Mouse (Mus musculus) midbrain, embryonic 14.5 days (tissue): Measurements from ENCODE around the gene Chat. TPM values are rescaled to one million over a fixed set of nuclear protein-coding genes. Genes with fewer than 3 reads are reported as not detected.

Source experiments
- ATAC-seq: fragments of 200-750 bp; cut with Nextera tagmentation; 2 replicates; pipeline ENCODE4 v1.8.0; 2017; ENCODE audit warnings: moderate number of reproducible peaks, moderate library complexity; ENCODE audit not compliant: low FRiP score, low TSS enrichment
- DNase-seq: peaks from one replicate; pipeline ENCODE4 v3.0.0-alpha.2; 2015
- H3K27ac ChIP-seq: fragments of 300-500 bp; sonication (generic); replicated peaks from 2 replicates; pipeline ENCODE4 v1.5.1; 2014; ENCODE audit warnings: mild to moderate bottlenecking, low read depth, low read length, moderate library complexity
- H3K27me3 ChIP-seq: fragments of 300-500 bp; sonication (generic); 2 replicates; pipeline ENCODE4 v1.6.1; 2014; ENCODE audit warnings: low read length, control low read depth, mixed read lengths; ENCODE audit not compliant: control insufficient read depth, insufficient read depth
- H3K36me3 ChIP-seq: fragments of 300-500 bp; sonication (generic); 2 replicates; pipeline ENCODE4 v1.6.1; 2014; ENCODE audit warnings: low read length, control low read depth; ENCODE audit not compliant: control insufficient read depth, insufficient read depth
- H3K4me1 ChIP-seq: fragments of 300-500 bp; sonication (generic); 2 replicates; pipeline ENCODE4 v1.6.1; 2014; ENCODE audit warnings: mild to moderate bottlenecking, antibody characterized with exemption, low read length, control low read depth; ENCODE audit not compliant: control insufficient read depth, insufficient read depth
- H3K4me2 ChIP-seq: fragments of 300-500 bp; sonication (generic); 2 replicates; pipeline ENCODE4 v1.6.1; 2014; ENCODE audit warnings: mild to moderate bottlenecking, low read length, moderate library complexity
- H3K4me3 ChIP-seq: fragments of 300-500 bp; sonication (generic); replicated peaks from 2 replicates; pipeline ENCODE4 v1.5.1; 2014; ENCODE audit warnings: low read depth, low read length
- H3K9ac ChIP-seq: fragments of 300-500 bp; sonication (generic); replicated peaks from 2 replicates; pipeline ENCODE4 v1.6.1; 2014; ENCODE audit warnings: mild to moderate bottlenecking, low read length, moderate library complexity
- H3K9me3 ChIP-seq: fragments of 300-500 bp; sonication (generic); 2 replicates; pipeline ENCODE4 v1.6.1; 2016; ENCODE audit warnings: low read length, control low read depth, mixed read lengths; ENCODE audit not compliant: control insufficient read depth
- WGBS: fragments of 180-500 bp; shearing (Covaris S2); extraction: QIAGEN DNeasy Blood & Tissue Kit; methylation state at CpG from one replicate; pipeline ENCODE4 v1.1.7; 2014; 5-methylcytosine and 5-hydroxymethylcytosine counted together
- polyA plus RNA-seq: library from polyadenylated mRNA; unstranded; fragments of >200 nt; fragmentation: Nextera tagmentation; extraction: Ambion mirVana; gene quantifications from 2 replicates; pipeline ENCODE4 v1.2.1, GENCODE M21; 2014

The Chat gene
- polyA plus RNA-seq, 1 experiment from 2014 or later: 0.14 TPM

GRCm38 (mm10) chr14:32381619-32382018 is 84.2 kb downstream of the Chat start:
- WGBS: 42% methylated on average over 15 of the region's 15 CpGs

GRCm38 (mm10) chr14:32381066-32381465 is 84.7 kb downstream of the Chat start:
- no peak for ATAC-seq
- Histone ChIP-seq H3K27ac (no peak overlapping the region), H3K4me2 (0 out of 2 replicates have a peak overlapping the region, but pooled peaks have one; percentile 2), H3K36me3 (no peaks in the 10 kb centered on the region), H3K9me3 (no peaks in the 10 kb centered on the region), H3K27me3 (no peaks in the 10 kb centered on the region), H3K9ac (no peak overlapping the region), H3K4me1 (0 out of 2 replicates have a peak, but pooled peaks cover 4% of the 10 kb centered on the region), H3K4me3 (no peak overlapping the region)
- peak; percentile 22 for DNase-seq
- WGBS: 45% methylated on average over 7 of the region's 7 CpGs

More at GRCm38 (mm10) chr14:32381619-32382018, 84.2 kb downstream of the Chat start:
- Histone ChIP-seq H3K9ac (no peak overlapping the region), H3K4me3 (no peak overlapping the region), H3K4me1 (0 out of 2 replicates have a peak, but pooled peaks cover 4% of the 10 kb centered on the region), H3K9me3 (no peaks in the 10 kb centered on the region), H3K36me3 (no peaks in the 10 kb centered on the region), H3K27me3 (no peaks in the 10 kb centered on the region), H3K4me2 (peak overlapping the region; percentile 10; the same call in 1 of the 2 replicates), H3K27ac (no peak overlapping the region)
- DNase-seq: peak; percentile 55
- no peak for ATAC-seq

- Histone ChIP-seq H3K27me3 (no peaks in the 10 kb centered on the region), H3K4me1 (0 out of 2 replicates have a peak, but pooled peaks cover 4% of the 10 kb centered on the region), H3K4me2 (no peak overlapping the region), H3K9ac (no peak overlapping the region), H3K9me3 (no peaks in the 10 kb centered on the region), H3K36me3 (no peaks in the 10 kb centered on the region), H3K27ac (no peak overlapping the region), H3K4me3 (no peak overlapping the region)
- DNase-seq (no peak), ATAC-seq (no peak)
- 47% methylated on average over 3 of the region's 3 CpGs for WGBS
These were observed 85.7 kb downstream of the Chat start for GRCm38 (mm10) chr14:32380099-32380480.

- Histone ChIP-seq H3K4me2 (peak overlapping the region; percentile 31; the same call in 1 of the 2 replicates), H3K36me3 (no peaks in the 10 kb centered on the region), H3K4me3 (no peak overlapping the region), H3K9me3 (no peaks in the 10 kb centered on the region), H3K27ac (no peak overlapping the region), H3K27me3 (no peaks in the 10 kb centered on the region), H3K9ac (no peak overlapping the region), H3K4me1 (0 out of 2 replicates have a peak, but pooled peaks cover 4% of the 10 kb centered on the region)
- 13% methylated on average over 22 of the region's 22 CpGs for WGBS
- no peak for ATAC-seq
- peak; percentile 30 for DNase-seq
These were observed 86.2 kb downstream of the Chat start for GRCm38 (mm10) chr14:32379395-32380098.

- Histone ChIP-seq H3K36me3 (no peaks in the 10 kb centered on the region), H3K4me2 (no peak overlapping the region), H3K9me3 (no peaks in the 10 kb centered on the region), H3K27ac (no peak overlapping the region), H3K4me3 (no peak overlapping the region), H3K4me1 (no peaks in the 10 kb centered on the region), H3K27me3 (no peaks in the 10 kb centered on the region), H3K9ac (no peak overlapping the region)
- ATAC-seq: no peak
- 91% methylated on average over 2 of the region's 2 CpGs for WGBS
- no peak for DNase-seq
These were observed 93.3 kb downstream of the Chat start for GRCm38 (mm10) chr14:32372510-32372909.

- Histone ChIP-seq H3K4me1 (no peaks in the 10 kb centered on the region), H3K27ac (no peak overlapping the region), H3K9ac (no peak overlapping the region), H3K36me3 (no peaks in the 10 kb centered on the region), H3K4me3 (no peak overlapping the region), H3K27me3 (no peaks in the 10 kb centered on the region), H3K9me3 (no peaks in the 10 kb centered on the region), H3K4me2 (no peak overlapping the region)
- no peak for ATAC-seq
- no peak for DNase-seq
- WGBS: 80% methylated on average over 7 of the region's 7 CpGs
These were observed 96.0 kb downstream of the Chat start for GRCm38 (mm10) chr14:32369756-32370155.

DNA sequence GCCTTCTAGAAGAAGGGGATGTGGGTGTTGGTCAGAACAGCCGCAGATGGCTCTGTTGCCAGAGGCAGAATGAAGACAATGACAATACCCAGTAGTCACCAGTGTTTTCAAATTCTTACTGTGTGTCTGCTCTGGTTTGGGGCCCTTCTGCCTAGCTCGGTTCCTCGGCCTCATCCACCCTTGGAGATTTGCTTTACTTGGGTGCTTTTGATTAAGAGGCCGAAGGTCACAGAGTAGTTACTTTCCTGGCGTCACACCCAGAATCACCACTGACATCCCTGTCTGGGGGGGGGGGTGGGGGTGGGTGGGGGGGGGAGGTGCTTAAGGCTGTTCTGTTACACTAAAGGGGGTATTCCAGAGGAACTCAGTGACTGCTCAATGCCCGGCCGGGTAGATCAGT is 101.4 kb downstream of the Chat start:
- Histone ChIP-seq H3K9me3 (no peaks in the 10 kb centered on the region), H3K27me3 (no peaks in the 10 kb centered on the region), H3K4me1 (no peaks in the 10 kb centered on the region), H3K4me2 (no peak overlapping the region), H3K9ac (no peak overlapping the region), H3K27ac (no peak overlapping the region), H3K36me3 (no peaks in the 10 kb centered on the region), H3K4me3 (no peak overlapping the region)
- ATAC-seq (no peak), DNase-seq (no peak)
- WGBS: 37% methylated on average over 7 of the region's 7 CpGs
